Mouse (Mus musculus) cerebellum, adult 11-12 months (tissue): ENCODE measurements around the gene Gpam.
"Not testable (repeated sequence)": the region's sequence is repeated elsewhere in the genome, so short reads cannot be mapped to it uniquely, and the experiment has no call there.

Experiments
- DNase-seq: peaks from one replicate; pipeline ENCODE4 v3.0.0; 2022

Gpam gene

DNA sequence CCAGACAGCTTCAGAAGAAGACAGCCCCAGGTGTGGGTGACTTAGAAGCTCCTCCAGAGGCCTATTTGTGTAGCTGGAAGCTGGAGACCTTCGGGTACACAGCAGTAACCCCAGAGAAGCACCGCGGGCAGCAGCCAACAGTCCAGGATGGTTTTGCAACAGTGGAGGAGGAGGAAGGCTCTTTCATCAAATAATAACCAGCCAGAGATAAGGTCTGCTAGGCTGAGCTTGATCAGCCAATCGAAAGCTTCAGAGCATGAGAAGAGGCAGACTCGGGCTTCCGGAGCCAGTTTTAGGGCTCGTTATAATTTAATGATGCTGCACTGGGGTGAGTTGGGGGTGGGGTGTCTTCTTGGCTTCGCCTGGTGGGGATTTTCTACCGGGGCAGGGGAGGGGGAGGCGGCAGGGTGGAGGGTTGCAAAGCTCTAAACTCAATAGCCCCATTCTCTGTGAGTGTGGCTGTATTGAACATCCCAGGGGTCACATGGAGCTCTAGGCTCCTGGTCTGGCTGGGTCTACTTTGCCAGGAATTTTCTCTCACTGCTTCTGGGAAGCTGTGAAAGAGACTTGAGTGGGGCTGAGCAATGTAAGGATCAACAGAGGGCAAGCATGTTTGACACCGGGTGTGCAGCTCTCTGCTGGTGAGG, at the start of gene Gpam:
TSS of gene Gpam (minus strand) at position 167 of the 647 bp plus-strand sequence.
- DNase-seq = no peak

DNA sequence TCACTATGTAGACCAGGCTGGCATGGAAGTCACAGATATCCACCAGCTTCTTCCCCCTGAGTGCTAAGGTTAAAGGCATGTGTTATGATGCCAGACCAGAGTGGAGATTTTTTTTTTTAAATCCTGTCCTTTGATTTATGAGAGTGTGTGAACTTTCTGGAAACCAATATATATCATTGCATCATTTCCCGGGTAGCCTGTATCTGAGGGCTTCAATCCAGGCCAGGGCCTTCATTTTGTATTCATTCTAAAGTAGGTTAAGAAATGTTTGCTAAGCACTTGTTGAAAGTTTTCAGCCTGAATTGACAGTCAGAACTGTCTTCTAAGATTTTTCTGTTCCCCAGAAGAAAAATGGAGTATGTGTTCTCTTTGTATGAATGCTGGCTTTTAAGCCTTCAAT, 44.5 kb upstream of the Gpam start:
- DNase-seq = no peak

DNA sequence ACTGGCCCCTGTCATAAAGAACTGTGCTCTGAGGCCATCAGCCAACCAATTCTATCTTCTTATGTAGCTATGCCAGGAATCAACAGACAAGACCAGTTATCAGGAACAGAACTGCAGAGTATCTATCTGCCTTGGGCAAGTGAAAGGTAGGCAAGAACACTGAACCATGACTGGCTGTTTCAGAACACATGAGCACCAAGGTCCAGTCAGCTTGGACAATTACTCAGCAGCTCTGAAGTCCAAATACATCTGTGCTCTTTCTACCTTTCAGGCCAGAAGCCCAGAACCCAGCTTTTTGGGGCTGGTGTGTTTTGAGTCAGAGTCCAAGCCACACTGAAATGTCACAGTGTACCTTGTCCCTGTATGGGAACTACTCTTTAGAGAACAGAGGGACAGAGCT, 43.4 kb upstream of the Gpam start:
- DNase-seq = no peak

DNA sequence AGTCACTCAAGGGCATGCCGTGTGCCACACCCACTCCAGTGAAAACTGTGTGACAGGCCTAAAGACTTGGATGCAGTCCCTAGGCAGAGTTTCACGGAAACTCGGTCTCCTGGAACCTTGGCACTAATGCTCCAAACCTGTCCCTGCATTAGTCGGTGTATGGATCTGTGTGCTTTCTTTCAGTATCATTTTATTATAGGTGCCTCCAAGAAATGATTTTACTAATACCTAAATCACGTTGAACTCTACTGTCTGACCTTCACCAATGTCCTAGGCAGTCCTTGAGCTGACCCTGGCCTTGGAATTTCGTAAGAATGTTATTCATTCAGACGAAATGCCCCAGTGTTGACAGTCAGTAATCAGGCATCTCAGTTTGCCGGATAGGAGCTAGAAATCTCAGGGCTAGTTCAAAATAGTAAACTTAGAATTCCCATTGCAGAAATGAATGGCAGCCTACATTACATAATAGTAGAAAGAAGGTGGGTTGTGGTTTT, 42.2 kb upstream of the Gpam start:
- DNase-seq = not testable (repeated sequence)

DNA sequence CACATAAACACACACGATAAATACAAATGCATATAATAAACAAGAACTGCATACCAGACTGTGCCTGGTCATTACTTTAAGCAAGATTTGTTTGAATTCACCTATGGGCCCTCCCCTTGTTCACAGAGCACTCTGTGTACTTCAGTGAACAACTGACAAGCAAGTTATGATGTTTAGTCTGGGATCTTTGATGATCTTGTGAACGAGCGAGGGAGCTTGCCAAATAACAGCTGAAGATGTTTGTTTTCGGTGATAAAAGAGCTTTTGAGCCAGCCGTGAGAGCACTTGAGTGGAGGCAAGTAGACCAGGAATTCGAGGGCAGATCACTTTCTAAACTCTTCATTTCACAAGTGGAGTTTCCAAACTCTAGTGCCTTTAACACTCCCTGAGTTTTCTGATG, 41.3 kb upstream of the Gpam start:
- DNase-seq = no peak

DNA sequence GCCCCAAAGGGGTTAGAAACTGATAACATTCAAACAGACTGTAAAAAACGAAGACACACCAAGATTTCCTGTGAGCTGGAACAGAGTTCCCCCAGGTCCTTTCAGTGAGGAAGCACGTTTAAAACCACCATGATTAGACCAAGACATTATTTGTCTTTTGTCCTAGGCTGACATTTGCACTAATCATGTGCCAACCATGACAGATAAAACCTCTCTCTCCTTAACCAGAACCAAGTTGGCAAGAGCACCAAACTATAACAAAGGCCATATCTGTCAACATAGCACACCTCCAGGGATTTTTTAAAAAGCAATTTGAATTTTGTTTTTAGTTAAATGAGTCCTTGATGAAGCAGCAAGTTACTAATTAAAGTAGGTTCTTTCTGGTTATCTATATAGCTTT, 40.7 kb upstream of the Gpam start:
- no peak for DNase-seq

DNA sequence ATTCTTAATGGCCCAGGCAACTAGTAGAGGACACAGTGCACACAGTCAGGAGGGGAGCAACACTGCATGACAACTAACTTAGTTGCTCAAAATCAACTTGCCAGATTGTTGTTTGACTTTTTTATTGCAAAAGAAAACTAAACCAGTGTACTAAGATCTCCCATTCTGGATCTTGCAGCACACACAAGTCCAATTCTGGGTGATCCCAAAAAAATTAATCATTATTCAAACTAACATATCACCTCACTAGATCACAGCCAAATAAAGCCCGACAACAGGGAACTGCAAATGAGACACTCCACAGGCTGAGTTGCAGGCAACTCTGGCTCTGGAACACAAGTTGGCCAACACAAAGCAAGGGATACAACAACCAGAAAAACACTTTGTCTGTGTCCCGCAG, 39.7 kb upstream of the Gpam start:
- no peak for DNase-seq

DNA sequence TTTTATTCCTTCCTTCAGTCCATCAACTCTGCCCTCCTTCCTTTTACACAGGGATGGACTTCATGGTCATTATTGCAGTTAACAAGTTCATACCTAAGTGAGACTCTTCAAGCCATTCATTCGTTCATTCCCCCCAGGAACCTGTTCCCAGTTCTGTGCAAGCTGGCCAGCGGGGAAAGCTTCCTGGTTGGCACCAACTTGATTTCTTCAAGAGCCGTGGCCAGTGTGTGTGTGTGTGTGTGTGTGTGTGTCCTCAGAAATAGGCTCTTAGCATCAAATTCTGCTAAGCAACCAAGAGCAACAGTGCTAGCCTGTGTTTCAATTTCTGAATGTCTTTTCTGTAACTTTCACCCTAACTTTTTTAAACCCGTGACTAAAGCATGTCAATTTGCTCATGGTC, 38.9 kb upstream of the Gpam start:
- no peak for DNase-seq

DNA sequence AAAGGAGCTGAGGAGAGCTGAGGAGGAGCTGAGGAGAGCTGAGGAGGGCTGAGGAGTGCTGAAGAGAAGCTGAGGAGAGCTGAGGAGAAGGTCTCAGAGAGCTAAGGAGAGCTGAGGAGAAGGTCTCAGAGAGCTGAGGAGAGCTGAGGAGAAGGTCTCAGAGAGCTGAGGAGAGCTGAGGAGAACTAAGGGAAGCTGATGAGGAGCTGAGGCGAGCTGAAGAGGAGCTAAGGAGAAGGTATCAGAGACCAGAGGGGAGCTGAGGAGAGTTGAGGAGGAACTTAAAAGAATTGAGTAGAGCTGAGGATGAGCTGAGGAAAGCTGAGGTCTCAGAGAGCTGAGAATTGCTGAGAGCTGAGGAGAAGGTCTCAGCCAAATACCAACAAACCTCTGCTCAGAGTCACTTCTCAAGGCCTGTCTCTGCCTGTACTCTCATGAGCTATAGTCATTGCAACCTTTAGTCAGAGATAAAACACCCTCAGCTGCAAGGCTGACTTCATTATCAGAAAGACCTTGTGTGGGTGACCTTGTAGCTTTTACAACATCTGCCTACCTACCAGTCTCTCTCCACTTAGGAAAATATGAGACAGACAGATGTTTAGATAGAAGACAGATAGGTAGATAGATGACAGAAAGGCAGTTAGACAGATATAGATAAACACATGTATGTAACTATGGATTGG, 38.3 kb upstream of the Gpam start:
- DNase-seq = no peak

DNA sequence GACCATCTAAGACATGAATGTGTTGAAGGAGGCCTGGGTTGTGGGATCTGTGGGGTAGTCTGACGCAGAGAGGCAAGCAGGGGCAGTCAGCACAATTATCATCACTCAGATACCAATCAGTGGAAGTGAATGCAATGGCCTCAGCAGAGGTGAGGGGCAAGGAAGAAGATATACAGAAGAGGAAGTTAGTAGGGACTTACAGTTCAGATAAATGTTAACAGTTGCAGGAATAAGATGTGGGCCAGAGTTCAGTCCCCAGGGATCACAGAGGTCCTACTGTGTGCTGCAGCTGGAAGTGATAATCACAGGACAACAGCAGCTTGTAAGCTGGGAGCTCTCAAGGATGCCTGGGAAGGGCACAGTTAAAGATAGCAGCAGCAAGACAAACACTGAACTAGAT, 37.1 kb upstream of the Gpam start:
- no peak for DNase-seq

DNA sequence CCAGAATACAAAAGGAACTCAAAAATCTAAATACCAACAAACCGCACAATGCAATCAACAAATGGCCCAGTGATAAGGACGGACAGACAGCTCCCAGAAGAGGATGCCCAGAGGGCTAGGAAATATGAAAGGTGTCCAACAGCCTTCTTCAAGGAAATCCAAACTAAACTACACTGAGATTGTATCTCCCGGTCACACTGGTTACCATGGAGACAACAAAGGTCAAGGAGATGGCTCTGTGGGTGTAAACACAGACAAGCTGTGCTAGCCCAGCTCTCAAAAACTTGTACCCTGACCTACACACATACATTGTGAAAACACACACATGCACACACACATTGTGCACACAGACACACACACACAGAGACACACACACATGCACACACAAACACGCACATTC, 35.2 kb upstream of the Gpam start:
- no peak for DNase-seq

DNA sequence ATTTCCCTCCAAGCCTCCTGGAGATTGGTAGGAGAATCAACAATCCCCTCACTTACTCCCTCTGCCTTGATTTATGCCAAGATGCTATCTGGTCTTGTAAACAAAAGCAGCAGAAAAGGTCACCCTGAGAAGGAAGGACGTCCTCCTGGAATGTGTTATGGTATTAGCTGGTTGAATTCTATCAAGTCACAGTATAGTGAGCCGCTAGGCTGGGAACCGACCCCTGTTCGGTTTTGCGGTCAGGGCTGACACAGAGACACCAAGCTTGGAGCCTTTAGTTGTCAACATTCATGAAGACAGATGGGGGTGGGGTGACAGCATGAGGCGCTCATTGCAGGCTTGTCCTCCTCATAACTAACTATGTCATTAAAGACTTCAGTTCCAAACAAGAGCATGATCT, 32.8 kb upstream of the Gpam start:
- no peak for DNase-seq

DNA sequence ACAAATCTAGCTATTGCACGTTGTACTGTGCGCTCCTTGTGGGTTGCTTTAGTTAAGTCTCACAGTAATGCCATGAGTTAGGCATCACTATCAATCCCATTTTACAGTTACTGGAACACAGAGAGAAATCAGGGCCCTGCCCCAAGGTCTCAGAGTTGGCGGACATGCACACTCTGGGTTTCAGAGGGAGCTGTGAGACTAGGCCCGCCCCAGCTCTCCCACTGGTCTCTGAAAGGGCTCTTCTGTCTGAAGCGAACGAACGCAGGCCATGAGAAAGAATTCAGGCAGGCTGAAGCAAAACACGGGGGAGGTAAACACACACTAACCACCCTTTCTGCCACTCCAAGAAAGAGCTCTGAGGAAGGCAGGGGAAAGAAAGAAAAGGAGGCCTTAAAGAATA, 31.6 kb upstream of the Gpam start:
- DNase-seq = no peak

DNA sequence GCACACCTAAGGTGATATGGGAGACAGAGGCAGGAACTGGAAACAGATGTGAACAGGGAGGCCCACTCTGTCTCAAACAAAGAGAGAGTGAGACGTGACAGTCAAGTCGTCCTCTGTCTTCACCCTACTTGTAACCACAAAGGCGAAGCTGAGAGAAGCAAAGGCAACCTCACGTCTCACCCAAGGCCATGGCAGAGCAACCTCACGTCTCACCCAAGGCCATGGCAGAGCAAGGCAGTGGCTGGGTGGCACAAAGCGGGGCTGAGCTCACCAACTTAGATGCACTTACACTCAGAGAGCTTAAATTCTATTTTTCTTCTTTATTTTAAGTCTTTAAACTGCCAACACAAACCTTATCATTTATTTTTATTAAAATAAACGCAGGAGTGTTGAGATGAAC, 30.0 kb upstream of the Gpam start:
- no peak for DNase-seq

DNA sequence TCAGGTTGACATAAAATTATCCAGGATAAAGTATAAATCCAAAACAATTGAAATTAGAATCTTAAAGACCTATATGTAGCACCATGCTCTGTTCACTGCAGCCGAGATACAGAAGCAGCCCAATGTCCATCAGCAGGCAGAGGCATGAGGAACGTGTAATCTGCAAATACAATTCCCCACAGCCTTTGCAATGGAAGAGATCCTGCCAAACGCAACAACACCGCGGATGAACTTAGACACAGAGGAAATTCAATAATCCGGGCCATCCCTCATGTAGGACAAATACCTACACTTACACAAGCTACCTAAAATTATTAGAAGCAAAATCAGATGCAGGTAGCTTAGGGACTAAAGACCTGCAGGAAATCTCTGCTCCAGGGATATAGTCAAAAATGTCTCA, 25.9 kb upstream of the Gpam start:
- DNase-seq = no peak

DNA sequence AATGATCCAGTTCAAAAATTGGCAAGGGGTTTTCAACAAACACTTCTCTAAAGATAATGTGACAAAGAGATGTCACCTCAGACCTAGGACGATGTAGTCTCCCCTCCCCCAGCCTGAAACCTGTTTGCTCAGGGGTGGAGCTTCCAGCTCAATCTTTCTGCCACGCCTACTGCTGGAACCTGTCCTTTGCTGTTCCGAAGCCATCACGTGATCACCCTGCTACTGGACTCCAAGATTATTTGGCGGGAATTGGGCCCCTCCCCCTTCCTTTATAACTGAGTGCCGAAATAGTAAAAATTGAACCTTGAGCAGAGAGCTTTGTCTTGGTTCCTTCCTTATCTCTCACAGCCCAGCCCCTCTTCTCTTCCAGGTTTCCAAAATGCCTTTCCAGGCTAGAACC, 25.2 kb upstream of the Gpam start:
- not testable (repeated sequence) for DNase-seq

DNA sequence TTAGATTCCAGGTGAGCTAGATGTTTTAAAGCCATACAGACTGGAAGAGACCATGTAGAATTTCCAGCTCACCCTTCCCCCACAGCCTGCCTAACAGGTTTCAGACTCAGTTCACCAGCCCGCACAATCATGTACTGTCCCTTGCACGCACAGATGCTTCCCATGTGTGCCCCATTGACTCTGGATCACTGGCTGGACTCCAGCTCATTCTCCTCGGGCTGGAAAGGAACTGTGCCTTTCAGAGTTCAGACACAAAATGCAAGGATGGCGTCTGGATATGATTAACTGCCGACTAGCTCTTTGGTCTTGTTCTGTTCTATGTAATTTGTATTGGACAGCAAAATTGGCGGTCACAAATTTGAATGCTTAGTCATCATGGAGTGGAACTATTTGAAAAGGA, 22.6 kb upstream of the Gpam start:
- DNase-seq = no peak

DNA sequence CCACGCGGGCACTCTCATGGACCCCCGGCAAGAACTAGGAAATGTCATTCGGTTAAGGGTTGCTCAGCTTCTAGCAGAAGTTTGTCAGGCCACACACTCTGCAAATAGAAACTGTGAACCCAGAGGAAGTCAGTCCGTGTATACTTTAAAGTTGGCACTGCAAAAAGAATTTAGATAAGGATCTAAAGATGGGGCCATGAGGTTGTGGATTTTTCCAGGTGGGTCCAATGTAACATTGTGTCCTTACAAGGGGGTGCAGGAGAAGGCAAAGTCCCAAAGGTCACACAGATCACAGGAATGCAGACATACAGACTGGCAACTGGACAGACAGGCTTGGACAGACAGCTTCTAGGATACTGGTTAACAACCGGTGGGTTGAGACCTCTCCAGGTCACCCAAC, 21.1 kb upstream of the Gpam start:
- no peak for DNase-seq

DNA sequence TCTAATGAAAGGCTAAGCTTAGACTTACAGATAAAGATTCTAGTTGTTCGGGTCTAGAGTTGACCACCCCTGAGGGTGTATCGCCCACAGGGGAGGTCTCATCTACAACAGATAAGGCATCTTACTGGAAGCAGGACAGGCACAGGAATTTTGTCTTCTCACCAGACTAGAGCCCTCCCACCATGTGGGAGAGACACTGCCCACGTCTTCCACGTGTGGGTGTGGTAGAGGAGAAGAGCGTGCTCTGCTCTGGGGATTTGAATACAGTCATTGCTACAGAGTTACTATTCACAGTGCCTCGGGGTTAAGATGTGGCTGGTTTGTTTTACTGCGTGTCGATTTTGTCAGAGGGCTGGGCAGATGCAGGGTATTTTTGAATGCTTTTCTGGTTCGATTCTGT, 20.5 kb upstream of the Gpam start:
- DNase-seq = no peak

DNA sequence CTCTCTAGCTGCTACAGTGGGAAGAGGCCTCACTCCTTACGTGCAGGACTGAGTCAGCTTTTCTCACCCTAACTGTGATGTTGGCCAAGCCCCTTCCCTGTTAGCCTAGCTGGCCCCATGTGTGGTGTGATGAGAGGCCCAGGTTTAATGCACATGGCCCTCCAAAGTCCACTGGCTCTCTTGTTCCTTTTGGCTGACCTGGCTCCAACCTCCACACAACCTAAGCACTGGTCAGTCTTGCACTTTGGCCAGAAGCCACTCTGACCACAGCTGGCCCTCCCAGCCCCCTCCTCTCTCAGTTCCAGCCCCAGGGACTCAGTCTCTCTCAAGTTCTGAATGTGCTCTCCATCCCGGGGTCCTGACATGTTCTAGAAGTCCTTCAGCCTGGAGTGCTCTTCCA, 18.1 kb upstream of the Gpam start:
- no peak for DNase-seq

DNA sequence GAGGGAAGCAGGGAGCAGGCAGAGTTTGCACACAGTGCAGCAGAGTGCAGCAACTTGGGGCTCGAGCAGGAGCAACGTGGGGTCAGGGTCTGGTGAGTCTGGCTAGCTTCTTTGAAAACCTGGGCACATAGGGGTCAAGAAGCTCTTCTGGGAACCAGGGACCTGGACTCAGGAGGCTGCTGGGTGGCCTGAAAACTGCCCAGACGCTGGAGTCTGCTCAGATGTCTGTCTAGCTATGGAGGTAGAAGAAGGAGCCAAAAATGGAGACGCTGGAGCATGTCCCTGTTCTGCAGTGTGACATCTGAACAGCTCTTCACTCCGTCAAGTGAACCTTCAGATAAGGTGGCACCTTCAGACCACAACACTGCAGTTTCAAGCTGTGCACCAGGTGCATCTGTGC, 17.7 kb upstream of the Gpam start:
- no peak for DNase-seq

DNA sequence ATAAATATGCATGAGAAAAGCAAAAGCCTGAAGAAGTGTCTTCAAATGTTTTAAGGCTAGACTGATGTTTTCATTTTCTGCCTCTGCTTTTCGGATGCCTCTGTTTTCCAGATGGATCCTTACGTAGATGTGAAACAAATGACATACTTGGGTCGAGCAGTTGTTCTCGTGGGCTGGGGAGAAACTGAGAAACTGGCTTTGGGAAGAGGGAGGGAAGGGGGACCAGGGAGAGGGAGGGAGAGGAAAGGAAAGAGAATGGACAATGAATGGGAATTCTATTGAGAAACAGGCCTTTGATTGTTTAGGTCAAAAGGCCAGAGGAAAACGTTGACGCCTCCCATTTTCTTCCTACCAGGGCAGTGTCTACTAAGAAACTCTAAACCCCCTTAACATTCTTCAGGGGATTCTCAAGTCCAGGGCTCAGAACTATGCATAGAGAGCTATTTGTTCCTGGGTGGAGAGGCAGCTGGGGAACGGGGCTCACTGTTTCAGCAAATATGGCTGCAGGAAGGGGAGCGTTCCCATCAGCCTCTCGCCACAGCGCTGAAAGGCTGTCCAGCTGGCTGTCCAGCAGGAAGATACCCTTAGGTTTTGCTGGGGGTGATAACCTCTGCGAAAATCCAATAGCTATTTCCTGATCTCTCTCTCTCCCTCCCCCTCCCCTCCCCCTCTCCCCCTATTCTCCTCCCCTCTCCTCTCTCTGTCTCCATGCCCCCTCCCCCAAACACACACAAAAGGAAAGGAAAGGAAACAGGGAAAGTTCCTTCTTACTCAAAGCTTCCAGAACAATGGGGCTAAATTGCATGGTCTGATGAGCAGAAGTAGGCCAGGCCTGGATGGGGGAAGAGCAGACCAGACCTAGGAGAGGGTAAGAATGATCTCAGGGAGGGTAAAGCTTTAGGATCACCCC, 16.6 kb upstream of the Gpam start:
- DNase-seq = no peak

DNA sequence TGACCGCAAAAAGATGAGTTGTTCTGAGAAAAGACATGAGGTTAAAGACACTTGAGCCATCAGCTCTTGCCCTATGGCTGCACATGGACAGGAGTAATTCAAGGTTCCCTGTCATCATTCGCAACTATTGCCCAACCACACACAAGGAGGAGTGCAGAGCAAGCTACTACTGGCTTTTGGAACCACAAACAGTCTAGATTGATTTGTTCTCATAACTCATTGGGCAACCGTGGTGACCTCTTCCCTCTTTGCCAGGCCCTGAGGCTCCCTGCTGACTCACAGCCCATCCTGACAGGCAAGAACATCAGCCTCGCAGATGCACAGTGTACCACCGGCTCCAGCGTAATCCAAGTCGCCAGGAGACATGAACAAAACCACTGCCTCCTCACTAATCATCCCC, 12.3 kb upstream of the Gpam start:
- no peak for DNase-seq

DNA sequence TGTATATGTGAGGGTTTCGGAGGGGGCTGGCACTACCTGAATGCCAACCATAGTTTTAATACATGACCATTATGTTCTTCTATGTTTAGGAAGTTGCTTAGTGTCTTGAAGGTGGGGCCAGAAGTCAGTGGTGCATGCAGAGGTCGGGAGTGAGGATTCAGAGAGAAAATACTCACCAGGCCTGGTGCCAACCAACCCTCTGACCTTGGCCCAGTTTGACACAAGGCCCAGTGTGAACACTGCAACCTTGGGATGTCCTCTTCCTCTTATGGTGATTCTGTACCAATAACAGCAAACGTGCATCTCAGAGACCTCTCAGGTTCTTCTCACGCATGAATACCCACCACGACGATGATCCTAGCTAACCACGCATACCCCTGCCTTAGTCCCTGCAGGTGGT, 11.5 kb upstream of the Gpam start:
- DNase-seq = no peak
